Mouse (Mus musculus) MEL (cell line): ENCODE results near the gene Tnni3k. TPM values are rescaled to one million over a fixed set of nuclear protein-coding genes. Genes with fewer than 3 reads are reported as not detected.

Experiments
- DNase-seq: peaks from one replicate; pipeline ENCODE4 v3.0.0; 2011; ENCODE audit warnings: low read depth, low spot score
- H3K27ac ChIP-seq: 2 replicates; pipeline ENCODE4 v1.5.1; 2012; ENCODE audit warnings: low read depth, mild to moderate bottlenecking, control low read depth, low read length, moderate library complexity; ENCODE audit not compliant: control insufficient read depth
- H3K27me3 ChIP-seq, 2 experiments: fragments of 150-350 bp in 1 of 2; sonication (generic) in 1 of 2; 2 replicates each; pipeline ENCODE4 v1.6.1; 2012; ENCODE audit warnings: low read length in 2 of 2, mild to moderate bottlenecking in 2 of 2, improper control_type of control experiment in 1 of 2, moderate library complexity in 1 of 2; ENCODE audit not compliant: insufficient read depth in 2 of 2, control insufficient read depth in 1 of 2
- H3K36me3 ChIP-seq, 2 experiments: 2 replicates each; pipeline ENCODE4 v1.6.1; 2012 to 2014; ENCODE audit warnings: low read length in 2 of 2, improper control_type of control experiment in 1 of 2, inconsistent platforms in 1 of 2, mild to moderate bottlenecking in 1 of 2; ENCODE audit not compliant: insufficient read depth in 2 of 2, control insufficient read depth in 1 of 2
- H3K4me1 ChIP-seq, 2 experiments: fragments of 150-350 bp in 1 of 2; sonication (generic) in 1 of 2; 2 replicates each; pipeline ENCODE4 v1.6.1; 2012; ENCODE audit warnings: low read length in 2 of 2, improper control_type of control experiment in 1 of 2, mild to moderate bottlenecking in 1 of 2; ENCODE audit not compliant: insufficient read depth in 2 of 2, control insufficient read depth in 1 of 2
- H3K4me3 ChIP-seq, 2 experiments: fragments of 150-350 bp in 1 of 2; sonication (generic) in 1 of 2; 2 replicates each; pipeline ENCODE4 v1.5.1; 2012; ENCODE audit warnings: low read depth in 2 of 2, low read length in 2 of 2, mild to moderate bottlenecking in 2 of 2, moderate library complexity in 2 of 2, control low read depth in 1 of 2, improper control_type of control experiment in 1 of 2; ENCODE audit not compliant: control insufficient read depth in 1 of 2, insufficient read depth in 1 of 2
- H3K79me2 ChIP-seq: 2 replicates; pipeline ENCODE4 v1.6.1; 2012; ENCODE audit warnings: mild to moderate bottlenecking, low read length, moderate library complexity; ENCODE audit not compliant: control insufficient read depth, poor library complexity, insufficient read depth
- H3K9ac ChIP-seq: 2 replicates; pipeline ENCODE4 v1.6.1; 2012; ENCODE audit warnings: low read depth, mild to moderate bottlenecking, control low read depth, low read length, moderate library complexity; ENCODE audit not compliant: control insufficient read depth, poor library complexity, severe bottlenecking
- H3K9me3 ChIP-seq: fragments of 150-350 bp; sonication (generic); replicated peaks from 2 replicates; pipeline ENCODE4 v1.6.1; 2012; ENCODE audit warnings: mild to moderate bottlenecking, low read length, improper control_type of control experiment, moderate library complexity; ENCODE audit not compliant: insufficient read depth
- BHLHE40 ChIP-seq: IDR thresholded peaks from 2 replicates; pipeline ENCODE4 v1.6.1; 2012; ENCODE audit warnings: low read depth, mild to moderate bottlenecking, inconsistent platforms, low read length, improper control_type of control experiment, borderline replicate concordance
- CTCF ChIP-seq, 3 experiments: IDR thresholded peaks in 2 of 3; conservative IDR thresholded peaks in 1 of 3; 2 replicates each; pipeline ENCODE4 v1.5.1; 2011 to 2012; ENCODE audit warnings: low read length in 3 of 3, low read depth in 2 of 3, mild to moderate bottlenecking in 2 of 3, improper control_type of control experiment in 1 of 3, inconsistent platforms in 1 of 3, mixed read lengths in 1 of 3, moderate library complexity in 1 of 3; ENCODE audit not compliant: control insufficient read depth in 1 of 3, insufficient read depth in 1 of 3, poor library complexity in 1 of 3, severe bottlenecking in 1 of 3
- E2F4 ChIP-seq: IDR thresholded peaks from 2 replicates; pipeline ENCODE4 v1.6.1; 2011; ENCODE audit warnings: low read depth, low read length, improper control_type of control experiment, borderline replicate concordance
- ELF1 ChIP-seq: IDR thresholded peaks from 2 replicates; pipeline ENCODE4 v1.6.1; 2014; ENCODE audit warnings: low read depth, mild to moderate bottlenecking, inconsistent platforms, low read length, improper control_type of control experiment, moderate library complexity
- EP300 ChIP-seq, 2 experiments: IDR thresholded peaks; 2 replicates each; pipeline ENCODE4 v1.6.1; 2011; ENCODE audit warnings: improper control_type of control experiment in 2 of 2, low read length in 2 of 2, low read depth in 1 of 2, mild to moderate bottlenecking in 1 of 2
- ETS1 ChIP-seq: IDR thresholded peaks from 2 replicates; pipeline ENCODE4 v1.6.1; 2012; ENCODE audit warnings: low read depth, mild to moderate bottlenecking, inconsistent platforms, low read length, improper control_type of control experiment, moderate library complexity
- GABPA ChIP-seq: IDR thresholded peaks from 2 replicates; pipeline ENCODE4 v1.6.1; 2012; ENCODE audit warnings: low read depth, mild to moderate bottlenecking, inconsistent platforms, low read length, improper control_type of control experiment, moderate library complexity
- GATA1 ChIP-seq: IDR thresholded peaks from 2 replicates; pipeline ENCODE4 v1.6.1; 2011; ENCODE audit warnings: low read depth, low read length, improper control_type of control experiment
- JUND ChIP-seq: IDR thresholded peaks from 2 replicates; pipeline ENCODE4 v1.6.1; 2011; ENCODE audit warnings: low read depth, mild to moderate bottlenecking, improper control_type of control experiment, low read length
- KAT2A ChIP-seq: conservative IDR thresholded peaks from 2 replicates; pipeline ENCODE4 v1.6.1; 2012; ENCODE audit warnings: low read depth, low read length, improper control_type of control experiment, inconsistent platforms
- MAX ChIP-seq: IDR thresholded peaks from 2 replicates; pipeline ENCODE4 v1.6.1; 2011; ENCODE audit warnings: low read length, improper control_type of control experiment
- MEF2A ChIP-seq: IDR thresholded peaks from 2 replicates; pipeline ENCODE4 v1.6.1; 2014; ENCODE audit warnings: low read depth, mild to moderate bottlenecking, inconsistent platforms, low read length, improper control_type of control experiment; ENCODE audit not compliant: poor library complexity, insufficient replicate concordance, severe bottlenecking; ENCODE audit errors: extremely low read depth
- MXI1 ChIP-seq: IDR thresholded peaks from 2 replicates; pipeline ENCODE4 v1.6.1; 2011; ENCODE audit warnings: mild to moderate bottlenecking, low read depth, low read length, improper control_type of control experiment
- NELFE ChIP-seq: IDR thresholded peaks from 2 replicates; pipeline ENCODE4 v1.6.1; 2011; ENCODE audit warnings: low read depth, low read length, improper control_type of control experiment
- POLR2A ChIP-seq, 2 experiments: IDR thresholded peaks; 2 replicates each; pipeline ENCODE4 v1.6.1; 2011 to 2012; ENCODE audit warnings: low read length in 2 of 2, mild to moderate bottlenecking in 2 of 2, control low read depth in 1 of 2, improper control_type of control experiment in 1 of 2, low read depth in 1 of 2, moderate library complexity in 1 of 2; ENCODE audit not compliant: control insufficient read depth in 1 of 2, insufficient read depth in 1 of 2, poor library complexity in 1 of 2
- POLR2AphosphoS2 ChIP-seq: IDR thresholded peaks from 2 replicates; pipeline ENCODE4 v1.6.1; 2011; ENCODE audit warnings: low read length, improper control_type of control experiment
- POLR2AphosphoS5 ChIP-seq: IDR thresholded peaks from 2 replicates; pipeline ENCODE4 v1.6.1; 2012; ENCODE audit warnings: low read depth, borderline replicate concordance, mild to moderate bottlenecking, inconsistent platforms, low read length, moderate library complexity, mixed read lengths
- RAD21 ChIP-seq: IDR thresholded peaks from 2 replicates; pipeline ENCODE4 v1.6.1; 2011; ENCODE audit warnings: mild to moderate bottlenecking, low read depth, low read length, improper control_type of control experiment
- SMC3 ChIP-seq: IDR thresholded peaks from 2 replicates; pipeline ENCODE4 v1.6.1; 2011; ENCODE audit warnings: low read depth, low read length, improper control_type of control experiment
- TAL1 ChIP-seq: IDR thresholded peaks from 2 replicates; pipeline ENCODE4 v1.6.1; 2012; ENCODE audit warnings: mild to moderate bottlenecking, inconsistent platforms, low read length, moderate library complexity, mixed read lengths
- TBP ChIP-seq: IDR thresholded peaks from 2 replicates; pipeline ENCODE4 v1.8.0; 2011; ENCODE audit warnings: low read depth, low read length, improper control_type of control experiment
- TCF12 ChIP-seq: IDR thresholded peaks from 2 replicates; pipeline ENCODE4 v1.6.1; 2014; ENCODE audit warnings: low read depth, mild to moderate bottlenecking, inconsistent platforms, low read length, improper control_type of control experiment, moderate library complexity
- UBTF ChIP-seq: IDR thresholded peaks from 2 replicates; pipeline ENCODE4 v1.6.1; 2012; ENCODE audit warnings: low read depth, mild to moderate bottlenecking, inconsistent platforms, low read length, improper control_type of control experiment, moderate library complexity, borderline replicate concordance; ENCODE audit not compliant: insufficient read depth
- USF1 ChIP-seq: IDR thresholded peaks from 2 replicates; pipeline ENCODE4 v1.6.1; 2014; ENCODE audit warnings: low read depth, mild to moderate bottlenecking, inconsistent platforms, low read length, improper control_type of control experiment, moderate library complexity
- ZMIZ1 ChIP-seq: IDR thresholded peaks from 2 replicates; pipeline ENCODE4 v1.6.1; 2012; ENCODE audit warnings: low read depth, mild to moderate bottlenecking, inconsistent platforms, low read length, improper control_type of control experiment, moderate library complexity
- ZNF384 ChIP-seq: IDR thresholded peaks from 2 replicates; pipeline ENCODE4 v1.6.1; 2012; ENCODE audit warnings: low read depth, mild to moderate bottlenecking, inconsistent platforms, low read length, improper control_type of control experiment
- polyA plus RNA-seq, 2 experiments: library from polyadenylated mRNA; stranded (reverse) in 1 of 2; unstranded in 1 of 2; fragments of >175 nt in 1 of 2; fragments of >200 nt in 1 of 2; gene quantifications; 2 replicates each; pipeline versions ENCODE4 v1.2.1 to v1.2.4; 2012; ENCODE audit warnings: low replicate concordance in 2 of 2, low read depth in 1 of 2; ENCODE audit not compliant: insufficient read length in 2 of 2, insufficient read depth in 1 of 2, missing spikeins in 1 of 2
- total RNA-seq: library from RNA; depleted of rRNA; stranded (reverse); fragments of 300-350 nt; gene quantifications from 2 replicates; pipeline ENCODE4 v1.2.3, GENCODE M21; 2012

The Tnni3k gene
- total and polyA plus RNA-seq, 3 experiments, result not detected

GRCm38 (mm10) chr3:154798806-154799205 is 256.4 kb downstream of the Tnni3k start:
- no peaks in the 10 kb centered on the region for H3K36me3 ChIP-seq
- no peak overlapping the region for H3K27ac ChIP-seq
- H3K9ac ChIP-seq, result no peak overlapping the region
- H3K4me3 ChIP-seq, result no peak overlapping the region
- H3K27me3 ChIP-seq, result no peaks in the 10 kb centered on the region
- H3K9me3 ChIP-seq, result no peaks in the 10 kb centered on the region
- no peaks in the 10 kb centered on the region for H3K4me1 ChIP-seq
- no peak for TF ChIP-seq TBP
- no peak for TF ChIP-seq MXI1
- TF ChIP-seq ZNF384, result no peak
- TF ChIP-seq POLR2A (IDR thresholded peaks at IDR 0.05; ENCODE audit: control insufficient read depth in 1 of 2, insufficient read depth in 1 of 2, low read depth in 1 of 2, low read length in 2 of 2, poor library complexity in 1 of 2), result no peak
- TF ChIP-seq EP300 (IDR thresholded peaks at IDR 0.05; ENCODE audit: low read depth in 1 of 2, low read length in 2 of 2), result no peak
- no peak for TF ChIP-seq CTCF (IDR thresholded peaks at IDR 0.05 in 2 of 3, conservative IDR thresholded peaks at IDR 0.05 in 1 of 3; ENCODE audit: control insufficient read depth in 1 of 3, insufficient read depth in 1 of 3, low read depth in 2 of 3, low read length in 3 of 3, poor library complexity in 1 of 3, severe bottlenecking in 1 of 3)
- no peak for TF ChIP-seq JUND
- no peak for TF ChIP-seq GATA1
- TF ChIP-seq ETS1, result no peak
- no peak for TF ChIP-seq GABPA
- TF ChIP-seq SMC3, result no peak
- no peak for TF ChIP-seq ELF1
- no peak for TF ChIP-seq POLR2AphosphoS2
- TF ChIP-seq NELFE, result no peak
- no peak for TF ChIP-seq POLR2AphosphoS5
- no peak for TF ChIP-seq BHLHE40
- TF ChIP-seq, all 39 proteins: peak for 0
- no peak for DNase-seq
- H3K79me2 ChIP-seq, result no peaks in the 10 kb centered on the region

GRCm38 (mm10) chr3:154793571-154793970 is 261.6 kb downstream of the Tnni3k start:
- Histone ChIP-seq H3K4me1 (no peaks in the 10 kb centered on the region), H3K9me3 (no peaks in the 10 kb centered on the region), H3K79me2 (no peaks in the 10 kb centered on the region), H3K4me3 (no peak overlapping the region), H3K9ac (no peak overlapping the region), H3K27me3 (no peaks in the 10 kb centered on the region), H3K27ac (no peak overlapping the region), H3K36me3 (no peaks in the 10 kb centered on the region)
- DNase-seq, result no peak
- TF ChIP-seq RAD21, result no peak
- TF ChIP-seq ELF1, result no peak

- H3K79me2 ChIP-seq, result no peaks in the 10 kb centered on the region
- no peak overlapping the region for H3K27ac ChIP-seq
- H3K9me3 ChIP-seq, result no peaks in the 10 kb centered on the region
- H3K4me1 ChIP-seq, result no peaks in the 10 kb centered on the region
- H3K4me3 ChIP-seq, result no peak overlapping the region
- DNase-seq, result no peak
- H3K27me3 ChIP-seq, result no peaks in the 10 kb centered on the region
- no peaks in the 10 kb centered on the region for H3K36me3 ChIP-seq
- no peak overlapping the region for H3K9ac ChIP-seq
- no peak for TF ChIP-seq USF1
- no peak for TF ChIP-seq TCF12
- no peak for TF ChIP-seq BHLHE40
- no peak; the same call in 1 of the 2 replicates for TF ChIP-seq POLR2AphosphoS5
- no peak for TF ChIP-seq JUND
- no peak for TF ChIP-seq E2F4
- TF ChIP-seq ZMIZ1, result no peak
- TF ChIP-seq MEF2A, result no peak
- TF ChIP-seq UBTF, result no peak
- no peak for TF ChIP-seq MAX
- TF ChIP-seq ZNF384, result no peak
- no peak for TF ChIP-seq KAT2A
- TF ChIP-seq GABPA, result no peak
- no peak for TF ChIP-seq GATA1
- TF ChIP-seq TAL1, result no peak
- TF ChIP-seq EP300 (IDR thresholded peaks at IDR 0.05; ENCODE audit: low read depth in 1 of 2, low read length in 2 of 2), result no peak
These were observed 267.6 kb downstream of the Tnni3k start for GRCm38 (mm10) chr3:154787611-154788010.
